ENCODE assay signal across 20 mouse cellular contexts in the genomic region with DNA sequence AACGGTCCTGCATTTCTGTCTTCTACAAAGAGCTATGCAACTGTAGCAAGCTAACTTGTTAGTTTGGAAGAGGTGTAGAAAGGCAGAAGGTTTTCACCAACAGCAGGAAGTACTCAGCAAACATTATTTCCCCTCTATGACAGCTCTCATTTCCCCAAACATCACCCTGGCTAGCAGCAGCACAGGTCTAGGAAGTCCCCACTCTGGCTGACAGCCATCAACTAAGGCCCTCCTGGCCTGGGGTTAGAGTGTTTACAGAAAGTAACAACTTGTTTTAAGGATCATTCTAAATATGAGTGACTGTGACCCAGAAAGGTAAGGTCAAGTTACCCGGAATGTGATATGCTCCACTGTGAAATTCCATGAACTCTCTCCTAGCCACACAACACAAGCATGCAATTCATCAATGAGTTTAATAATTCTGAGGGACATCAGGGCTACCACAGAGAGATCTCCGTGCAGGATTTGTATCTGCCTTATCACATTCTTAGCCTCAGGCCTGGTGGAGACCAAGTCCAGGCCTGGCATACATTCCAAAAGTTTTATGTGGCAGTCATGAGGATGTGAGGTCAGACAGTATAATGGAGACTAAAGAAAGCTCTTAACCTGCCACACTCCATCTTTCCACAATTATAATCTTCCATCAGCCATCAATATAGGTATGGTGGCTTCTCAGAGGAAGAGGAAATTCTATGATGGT. TPM values are rescaled to one million over a fixed set of nuclear protein-coding genes. Genes with fewer than 3 reads are reported as not detected.
DNase-seq lines count a peak whose midpoint lies in the region; ATAC-seq and TF ChIP-seq lines count a peak whose summit lies in the region.
"Had no signal": no experiment of that assay in that cellular context is flagged by ENCODE, and none has a peak within 500 bp of the region (broad histone marks: within the 10 kb centered on the region; RNA-seq: fewer than 3 reads in every experiment).

No protein-coding gene starts in this region.

- WGBS in lung, embryonic 16.5 days: 22% methylated on average over 3 of the region's 3 CpGs

- H3K9ac ChIP-seq in lung, embryonic 16.5 days (ENCODE audit: low read length): no peak overlapping the region
- H3K9ac ChIP-seq: embryonic facial prominence, embryonic 12.5 days; heart, embryonic 12.5 days; hindbrain, embryonic 14.5 days; intestine, embryonic 15.5 days; kidney, embryonic 15.5 days; limb, embryonic 15.5 days had no signal

- H3K36me3 ChIP-seq in lung, embryonic 16.5 days (ENCODE audit: control insufficient read depth, insufficient read depth, low read length): no peaks in the 10 kb centered on the region
- H3K36me3 ChIP-seq in myocyte (ENCODE audit: control insufficient read depth, insufficient read depth): no peaks in the 10 kb centered on the region
- H3K36me3 ChIP-seq: embryonic facial prominence, embryonic 12.5 days; heart, embryonic 12.5 days; intestine, embryonic 15.5 days; kidney, embryonic 15.5 days; limb, embryonic 15.5 days had no signal

- no peak overlapping the region for H3K4me2 ChIP-seq in lung, embryonic 16.5 days (ENCODE audit: low read depth, low read length)
- H3K4me2 ChIP-seq in myocyte (ENCODE audit: low read depth): peak overlapping the region; percentile 8
- H3K4me2 ChIP-seq: embryonic facial prominence, embryonic 12.5 days; heart, embryonic 12.5 days; hindbrain, embryonic 14.5 days; intestine, embryonic 15.5 days; kidney, embryonic 15.5 days; limb, embryonic 15.5 days had no signal

- no peak overlapping the region for H3ac ChIP-seq in myocyte (ENCODE audit: control insufficient read depth, insufficient read length)

- H3K4me1 ChIP-seq in lung, embryonic 16.5 days (replicated peaks; ENCODE audit: control insufficient read depth, insufficient read depth, low read length): peaks cover 3% of the 10 kb centered on the region

- H3K9me3 ChIP-seq in lung, embryonic 16.5 days (ENCODE audit: control insufficient read depth, low read length): no peaks in the 10 kb centered on the region
- H3K9me3 ChIP-seq: embryonic facial prominence, embryonic 12.5 days; heart, embryonic 12.5 days; intestine, embryonic 15.5 days; kidney, embryonic 15.5 days; limb, embryonic 15.5 days; megakaryocyte, embryonic 14.5 days had no signal

- H3K27me3 ChIP-seq in lung, embryonic 16.5 days (ENCODE audit: control insufficient read depth, insufficient read depth, low read depth, low read length): no peaks in the 10 kb centered on the region
- H3K27me3 ChIP-seq in myocyte (ENCODE audit: control insufficient read depth, insufficient read depth, insufficient read length): no peaks in the 10 kb centered on the region
- H3K27me3 ChIP-seq: embryonic facial prominence, embryonic 12.5 days; heart, embryonic 12.5 days; intestine, embryonic 15.5 days; kidney, embryonic 15.5 days; limb, embryonic 15.5 days had no signal

- H3K27ac ChIP-seq in lung, embryonic 16.5 days (ENCODE audit: low read length): no peak overlapping the region
- H3K27ac ChIP-seq: embryonic facial prominence, embryonic 12.5 days; hindbrain, embryonic 14.5 days; intestine, embryonic 15.5 days; kidney, embryonic 15.5 days; layer of hippocampus, adult 2 months; limb, embryonic 15.5 days had no signal

- DNase-seq in kidney, postnatal 14 days: peak; percentile 5
- no peak for DNase-seq in kidney, postnatal 10 days
- peak; percentile 83 for DNase-seq in Muller cell, postnatal 12 days (ENCODE audit: inconsistent ontology term)
- no peak for DNase-seq in heart, adult 11 months
- no peak for DNase-seq in kidney, adult 9 months
- DNase-seq: cerebellum, adult 2 months; gastrocnemius, postnatal 36 days; heart, postnatal 14 days had no signal

- peak; percentile 47; the same call in 1 of the 2 replicates for ATAC-seq in lung, embryonic 16.5 days (ENCODE audit: low read depth)
- ATAC-seq: forebrain, embryonic 14.5 days; intestine, embryonic 15.5 days; midbrain, embryonic 16.5 days had no signal

- no peak for TF ChIP-seq POLR2A in myocyte (IDR thresholded peaks at IDR 0.05; ENCODE audit: insufficient read length, low read depth)

- H3K4me3 ChIP-seq in lung, embryonic 16.5 days (ENCODE audit: low read length): no peak overlapping the region
- no peak overlapping the region for H3K4me3 ChIP-seq in myocyte
- H3K4me3 ChIP-seq: embryonic facial prominence, embryonic 12.5 days; heart, embryonic 12.5 days; intestine, embryonic 15.5 days; kidney, embryonic 15.5 days; layer of hippocampus, adult 2 months; limb, embryonic 15.5 days; megakaryocyte, embryonic 14.5 days had no signal

- no peaks in the 10 kb centered on the region for H3K79me2 ChIP-seq in myocyte (ENCODE audit: control insufficient read depth, insufficient read depth)

TF ChIP-seq in myocyte, 11 proteins besides CTCF, POLR2A, EP300 and RAD21:
- TF ChIP-seq MYOG (IDR thresholded peaks at IDR 0.05; ENCODE audit: control insufficient read depth in 1 of 3, insufficient read depth in 1 of 3, insufficient read length in 2 of 3, low read depth in 2 of 3): no peak
- TF ChIP-seq MAX (IDR thresholded peaks at IDR 0.05; ENCODE audit: low read depth): no peak
- no peak for TF ChIP-seq TCF12 (IDR thresholded peaks at IDR 0.05; ENCODE audit: insufficient read depth, poor library complexity, severe bottlenecking)
- TF ChIP-seq REST (IDR thresholded peaks at IDR 0.05; ENCODE audit: insufficient read depth, insufficient read length): no peak

RNA-seq across cellular contexts. Expression of a gene that starts 20.7 kb away (rescaled TPM):
- polyA plus RNA-seq in lung, embryonic 16.5 days (2015; fragmentation: Nextera tagmentation; extraction: Ambion mirVana): 147 and 158 TPM in 2 replicates
- polyA plus RNA-seq in myocyte (2012; fragmentation: generic; extraction: Trizol): 107 TPM

RNA-seq across cellular contexts. Expression of a gene that starts 20.8 kb away (rescaled TPM):
- 0.25 and 0.30 TPM in 2 replicates for polyA plus RNA-seq in lung, embryonic 16.5 days (2015; fragmentation: Nextera tagmentation; extraction: Ambion mirVana)
- polyA plus RNA-seq in myocyte (2012; fragmentation: generic; extraction: Trizol): not detected

Comparison
In these comparisons a context has a peak if more than half of its experiments do, and no peak if none do; other contexts are left out.
1. DNase-seq: peak in kidney, postnatal 14 days (single experiment) and Muller cell, postnatal 12 days (single experiment); none in kidney, postnatal 10 days (single experiment), heart, adult 11 months (single experiment) and kidney, adult 9 months (single experiment).